In the genomic region with DNA sequence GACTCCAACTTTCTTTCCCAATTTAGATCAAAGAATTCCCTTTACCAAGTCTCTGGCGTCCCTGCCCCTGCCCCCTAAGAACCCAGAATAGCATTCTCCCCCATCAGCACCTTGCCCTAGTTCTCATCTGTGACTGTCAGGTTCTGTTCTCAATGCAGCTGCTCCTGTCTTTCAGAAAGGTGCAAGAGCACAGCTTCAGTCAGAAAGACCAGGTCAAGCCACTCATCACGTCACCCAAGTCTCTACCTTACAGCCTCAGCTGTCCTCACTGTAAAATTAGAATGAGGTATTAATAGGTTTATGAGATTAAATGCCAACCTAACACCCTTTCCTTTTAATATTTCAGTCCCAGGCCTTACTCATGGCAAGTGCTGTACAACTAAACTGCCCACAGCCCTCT, we compare ENCODE assay signal across 28 mouse cellular contexts. TPM values are rescaled to one million over a fixed set of nuclear protein-coding genes. Genes with fewer than 3 reads are reported as not detected.
DNase-seq lines count a peak whose midpoint lies in the region; ATAC-seq lines count a peak whose summit lies in the region.
"Had no signal": no experiment of that assay in that cellular context is flagged by ENCODE, and none has a peak within 500 bp of the region (broad histone marks: within the 10 kb centered on the region; RNA-seq: fewer than 3 reads in every experiment).

No protein-coding gene starts in this region.

- H3K9ac ChIP-seq in heart, embryonic 15.5 days = no peak overlapping the region
- H3K9ac ChIP-seq: embryonic facial prominence, embryonic 12.5 days; hindbrain, embryonic 12.5 days; liver, embryonic 12.5 days; liver, postnatal 0 days; midbrain, embryonic 12.5 days had no signal

- peak overlapping the region; percentile 9; the same call in 1 of the 2 replicates for H3K4me2 ChIP-seq in heart, embryonic 15.5 days
- H3K4me2 ChIP-seq: embryonic facial prominence, embryonic 12.5 days; hindbrain, embryonic 12.5 days; liver, embryonic 12.5 days; midbrain, embryonic 12.5 days had no signal

- intact Hi-C loops in heart, postnatal 25 days (cut with DNase I) = no loop called here

- 0 out of 2 replicates have a peak overlapping the region, but pooled peaks have one; percentile 22 for H3K27ac ChIP-seq in heart, embryonic 10.5 days
- peak overlapping the region; percentile 65 for H3K27ac ChIP-seq in heart, embryonic 15.5 days
- H3K27ac ChIP-seq: embryonic facial prominence, embryonic 12.5 days; hindbrain, embryonic 12.5 days; kidney, postnatal 0 days; liver, embryonic 12.5 days; midbrain, embryonic 12.5 days had no signal

- H3K9me3 ChIP-seq in heart, embryonic 10.5 days = no peaks in the 10 kb centered on the region
- H3K9me3 ChIP-seq in heart, embryonic 15.5 days (replicated peaks) = no peaks in the 10 kb centered on the region
- H3K9me3 ChIP-seq: embryonic facial prominence, embryonic 12.5 days; G1E; hindbrain, embryonic 12.5 days; liver, embryonic 12.5 days; megakaryocyte, embryonic 14.5 days; midbrain, embryonic 12.5 days had no signal

- 39% methylated on average over 2 of the region's 2 CpGs for WGBS in heart, embryonic 10.5 days
- 33% methylated on average over 2 of the region's 2 CpGs for WGBS in heart, embryonic 15.5 days

- peaks cover 39% of the 10 kb centered on the region for H3K36me3 ChIP-seq in heart, embryonic 10.5 days
- peaks cover 12% of the 10 kb centered on the region for H3K36me3 ChIP-seq in heart, embryonic 15.5 days

- H3K27me3 ChIP-seq in heart, embryonic 10.5 days (ENCODE audit: insufficient read depth, poor library complexity, severe bottlenecking) = no peaks in the 10 kb centered on the region
- no peaks in the 10 kb centered on the region for H3K27me3 ChIP-seq in heart, embryonic 15.5 days
- H3K27me3 ChIP-seq: embryonic facial prominence, embryonic 12.5 days; hindbrain, embryonic 12.5 days; liver, embryonic 12.5 days; megakaryocyte, embryonic 14.5 days; midbrain, embryonic 12.5 days had no signal

- H3K4me1 ChIP-seq in heart, embryonic 10.5 days = peaks cover 13% of the 10 kb centered on the region; the same call in 1 of the 2 replicates
- peaks cover 14% of the 10 kb centered on the region for H3K4me1 ChIP-seq in heart, embryonic 15.5 days (replicated peaks)
- H3K4me1 ChIP-seq: embryonic facial prominence, embryonic 12.5 days; hindbrain, embryonic 12.5 days; midbrain, embryonic 12.5 days had no signal

- peak; percentile 80 for DNase-seq in gastrocnemius, adult 18-20 months (ENCODE audit: low spot score)
- DNase-seq in gastrocnemius, postnatal 4 days (ENCODE audit: low spot score in 2 of 2) = no peak
- no peak for DNase-seq in heart, embryonic 10.5 days (ENCODE audit: low spot score)
- DNase-seq in heart, postnatal 4 days = no peak
- no peak for DNase-seq in heart, postnatal 25 days (ENCODE audit: low spot score)
- DNase-seq: adrenal gland, postnatal 10 days; cerebellum, adult 11 months; cerebellum, adult 9-10 months; cerebellum, postnatal 36 days; kidney, adult 8-10 months; kidney, postnatal 4 days; left cerebral cortex, postnatal 4 days; liver, postnatal 0 days; lung, postnatal 4 days; thymus, postnatal 4 days had no signal

- peak; percentile 43; the same call in 1 of the 2 replicates for ATAC-seq in heart, embryonic 15.5 days (replicated peaks; ENCODE audit: insufficient number of reproducible peaks, insufficient read depth, low FRiP score, low read depth)
- no peak for ATAC-seq in erythroblast, adult 5-6 weeks (replicated peaks; ENCODE audit: low FRiP score, poor library complexity, severe bottlenecking)
- ATAC-seq: forebrain, embryonic 16.5 days; intestine, embryonic 16.5 days; liver, embryonic 12.5 days; liver, postnatal 0 days; lung, postnatal 0 days had no signal

- no peak overlapping the region for H3K4me3 ChIP-seq in heart, embryonic 10.5 days
- H3K4me3 ChIP-seq in heart, embryonic 15.5 days = no peak overlapping the region
- H3K4me3 ChIP-seq: embryonic facial prominence, embryonic 12.5 days; erythroblast, embryonic 14.5 days; hindbrain, embryonic 12.5 days; liver, embryonic 12.5 days; megakaryocyte, embryonic 14.5 days; midbrain, embryonic 12.5 days had no signal

RNA-seq across cellular contexts. Expression of a gene that starts 23.3 kb away (rescaled TPM):
- 1 to 10 TPM in 1 of 2 experiments, under 1 TPM in 1; 0.64 to 1.4 TPM for total RNA-seq in gastrocnemius, adult 18-20 months (2021)
- 1 to 10 TPM; 3.2 to 4.7 TPM for total RNA-seq in gastrocnemius, postnatal 4 days (2021)
- polyA plus RNA-seq in heart, embryonic 10.5 days (2016; fragmentation: Nextera tagmentation; extraction: Ambion mirVana) = 13.2 and 19.5 TPM in 2 replicates
- total RNA-seq in heart, postnatal 4 days (2021) = 1 to 10 TPM; 4.2 to 5.4 TPM
- polyA plus RNA-seq in heart, embryonic 15.5 days (2015; fragmentation: Nextera tagmentation; extraction: Ambion mirVana) = 8.7 TPM in 2 replicates
- total RNA-seq in heart, postnatal 25 days (2021) = 1 to 10 TPM; 3.5 to 4.5 TPM
- total RNA-seq in erythroblast, adult 5-6 weeks (2015; ENCODE audit: low replicate concordance) = 23.6 and 57.1 TPM in 2 replicates
- total RNA-seq in erythroblast, adult 5-6 weeks (2017; ENCODE audit: low replicate concordance) = 73.1 and 99.5 TPM in 2 replicates

RNA-seq across cellular contexts. Expression of a gene that starts 45.8 kb away (rescaled TPM):
- 1 to 10 TPM in 1 of 2 experiments, under 1 TPM in 1; 0.62 to 1.1 TPM for total RNA-seq in gastrocnemius, adult 18-20 months (2021)
- total RNA-seq in gastrocnemius, postnatal 4 days (2021) = 10 to 100 TPM; 27.4 to 43.6 TPM
- 1.7 and 3.6 TPM in 2 replicates for polyA plus RNA-seq in heart, embryonic 10.5 days (2016; fragmentation: Nextera tagmentation; extraction: Ambion mirVana)
- 10 to 100 TPM; 30.2 to 30.5 TPM for total RNA-seq in heart, postnatal 4 days (2021)
- 2.7 and 5.7 TPM in 2 replicates for polyA plus RNA-seq in heart, embryonic 15.5 days (2015; fragmentation: Nextera tagmentation; extraction: Ambion mirVana)
- 1 to 10 TPM; 5.8 to 6.5 TPM for total RNA-seq in heart, postnatal 25 days (2021)
- not detected in 2 replicates for total RNA-seq in erythroblast, adult 5-6 weeks (2015; ENCODE audit: low replicate concordance)
- not detected in 2 replicates for total RNA-seq in erythroblast, adult 5-6 weeks (2017; ENCODE audit: low replicate concordance)
